Mouse (Mus musculus) brain, embryonic 14.5 days (tissue): ENCODE measurements around the gene Fga. TPM values are rescaled to one million over a fixed set of nuclear protein-coding genes. Genes with fewer than 3 reads are reported as not detected.

ENCODE experiments used
- DNase-seq: peaks from one replicate; pipeline ENCODE4 v3.0.0-alpha.2; 2011; ENCODE audit warnings: low read depth
- CTCF ChIP-seq: fragments of 200-500 bp; IDR thresholded peaks from 2 replicates; pipeline ENCODE4 v1.5.1; 2012; ENCODE audit warnings: inconsistent platforms, mild to moderate bottlenecking, moderate library complexity, borderline replicate concordance; ENCODE audit not compliant: insufficient read depth, insufficient read length; ENCODE audit errors: extremely low read depth
- POLR2A ChIP-seq: fragments of 200-500 bp; IDR thresholded peaks from 2 replicates; pipeline ENCODE4 v1.6.1; 2012; ENCODE audit warnings: mild to moderate bottlenecking, inconsistent platforms, borderline replicate concordance; ENCODE audit not compliant: poor library complexity, insufficient read depth, insufficient read length, severe bottlenecking; ENCODE audit errors: extremely low read depth
- polyA plus RNA-seq: library from polyadenylated mRNA; depleted of rRNA; stranded (reverse); fragments of >200 nt; gene quantifications from 2 replicates; pipeline ENCODE4 v1.2.3, GENCODE M21; 2012

The Fga gene
- polyA plus RNA-seq, 1 experiment, result 0.10 TPM

- TF ChIP-seq CTCF, result no peak
- no peak for TF ChIP-seq POLR2A
- no peak for DNase-seq
These were observed 18.3 kb upstream of the Fga start, which contains the start of gene Fgg for GRCm38 (mm10) chr3:83007557-83007956. Gene Fgg, plus strand, starts transcription at chr3:83007724.

- no peak for DNase-seq
- no peak for TF ChIP-seq CTCF
- no peak for TF ChIP-seq POLR2A
These were observed 15.6 kb upstream of the Fga start for GRCm38 (mm10) chr3:83010291-83010690.

DNA sequence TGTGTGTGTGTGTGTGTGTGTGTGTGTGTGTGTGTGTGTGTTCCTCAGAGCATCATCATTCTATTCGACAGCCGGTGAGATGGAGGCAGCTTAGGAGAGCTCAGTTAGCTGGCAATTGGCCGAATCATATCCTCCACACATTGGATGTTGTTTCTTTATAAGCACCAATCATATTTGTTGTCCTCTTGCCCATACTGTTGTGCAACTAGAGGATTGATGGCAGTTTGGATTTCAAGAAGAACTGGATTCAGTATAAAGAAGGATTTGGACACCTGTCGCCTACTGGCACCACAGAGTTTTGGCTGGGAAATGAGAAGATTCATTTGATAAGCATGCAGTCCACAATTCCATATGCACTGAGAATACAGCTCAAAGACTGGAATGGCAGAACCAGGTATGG, 14.7 kb upstream of the Fga start:
- no peak for DNase-seq
- no peak for TF ChIP-seq POLR2A
- TF ChIP-seq CTCF, result no peak

- no peak for TF ChIP-seq POLR2A
- peak; percentile 25 for DNase-seq
These were observed 14.3 kb upstream of the Fga start for GRCm38 (mm10) chr3:83011565-83011964.

- TF ChIP-seq POLR2A (no peak), CTCF (no peak)
- no peak for DNase-seq
These were observed 13.2 kb upstream of the Fga start for GRCm38 (mm10) chr3:83012636-83013035.

GRCm38 (mm10) chr3:83013951-83014350, 11.9 kb upstream of the Fga start:
- TF ChIP-seq CTCF, result no peak
- no peak for TF ChIP-seq POLR2A
- DNase-seq, result no peak

- no peak for DNase-seq
- TF ChIP-seq POLR2A (no peak), CTCF (no peak)
These were observed 9.6 kb upstream of the Fga start for GRCm38 (mm10) chr3:83016236-83016635.

GRCm38 (mm10) chr3:83020387-83020786, 5.5 kb upstream of the Fga start:
- DNase-seq, result no peak

GRCm38 (mm10) chr3:83021176-83021575, 4.7 kb upstream of the Fga start:
- TF ChIP-seq POLR2A, result no peak
- TF ChIP-seq CTCF, result no peak
- no peak for DNase-seq

More at GRCm38 (mm10) chr3:83020387-83020786, 5.5 kb upstream of the Fga start:
- no peak for TF ChIP-seq POLR2A
- no peak for TF ChIP-seq CTCF

GRCm38 (mm10) chr3:83025036-83025435, 840 bp upstream of the Fga start:
- TF ChIP-seq CTCF, result no peak
- TF ChIP-seq POLR2A, result no peak
- DNase-seq, result no peak

DNA sequence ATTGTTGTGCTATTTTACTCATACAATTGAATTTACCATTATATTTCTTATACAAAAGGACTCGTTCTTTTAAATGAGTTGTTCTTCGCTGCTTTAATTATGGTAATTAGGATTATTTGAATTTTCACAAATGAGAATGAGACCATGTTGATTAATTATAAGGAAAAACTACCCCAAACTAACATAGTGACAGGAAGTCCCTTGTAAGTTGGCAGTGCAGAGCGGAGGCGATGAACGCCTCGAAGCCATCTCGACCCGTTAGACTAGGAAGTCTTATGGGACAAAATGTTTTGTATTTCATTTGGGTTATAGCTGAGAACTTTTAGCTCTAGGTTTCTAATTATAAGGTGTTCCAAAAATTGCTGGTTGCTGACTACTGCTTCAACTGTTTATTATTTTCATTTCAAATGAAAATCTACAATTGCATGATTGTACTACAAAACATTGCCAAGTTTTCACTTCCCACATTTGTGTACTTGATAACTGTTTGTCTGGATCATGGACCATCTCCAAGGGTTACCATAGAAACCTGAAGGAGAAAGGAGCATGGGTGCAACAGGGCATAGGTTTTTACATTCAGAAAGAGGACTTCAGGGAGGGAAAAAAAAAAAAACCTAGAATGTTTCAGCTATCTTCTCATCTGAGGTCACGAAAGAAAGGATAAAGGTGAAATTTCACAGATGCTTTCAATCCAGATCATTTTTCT, 1.8 kb downstream of the Fga start:
- peak; percentile 15 for DNase-seq
- TF ChIP-seq POLR2A, result no peak
- no peak for TF ChIP-seq CTCF

- no peak for DNase-seq
- TF ChIP-seq POLR2A (no peak), CTCF (no peak)
These were observed 4.5 kb downstream of the Fga start for GRCm38 (mm10) chr3:83030331-83030730.
